Mouse (Mus musculus): Measurements from ENCODE around the gene Chuk. TPM values are rescaled to one million over a fixed set of nuclear protein-coding genes. Genes with fewer than 3 reads are reported as not detected.

Chuk gene
- total RNA-seq, 2 experiments from 2014 or later, result 27.6 to 28.1 TPM

GRCm38 (mm10) chr19:44108996-44109395 is 1.7 kb upstream of the Chuk start:
- intact Hi-C loops (cut with DNase I), result loop anchor here (5.0 kb wide), 1 partner anchor 37 kb away; no protein-coding TSS in a partner anchor
- no peak for DNase-seq (ENCODE audit: low spot score)

GRCm38 (mm10) chr19:44107661-44108521 is 611 bp upstream of the Chuk start:
- no peak for DNase-seq (ENCODE audit: low spot score)
- intact Hi-C loops (cut with DNase I), result loop anchor here (5.0 kb wide), 1 partner anchor 36 kb away; no protein-coding TSS in a partner anchor

GRCm38 (mm10) chr19:44104393-44104792 is 2.9 kb downstream of the Chuk start:
- no peak for DNase-seq (ENCODE audit: low spot score)
- intact Hi-C loops (cut with DNase I), result no loop called here

GRCm38 (mm10) chr19:44103001-44103400 is 4.3 kb downstream of the Chuk start:
- DNase-seq (ENCODE audit: low spot score), result no peak
- intact Hi-C loops (cut with DNase I), result no loop called here

GRCm38 (mm10) chr19:44100840-44101239 is 6.4 kb downstream of the Chuk start:
- DNase-seq (ENCODE audit: low spot score), result no peak
- intact Hi-C loops (cut with DNase I), result no loop called here

- intact Hi-C loops (cut with DNase I), result no loop called here
These were observed 21.0 kb downstream of the Chuk start for GRCm38 (mm10) chr19:44086278-44086677.

GRCm38 (mm10) chr19:44080920-44081319 is 26.4 kb downstream of the Chuk start:
- intact Hi-C loops (cut with DNase I), result no loop called here
- DNase-seq (ENCODE audit: low spot score), result no peak

More at GRCm38 (mm10) chr19:44086278-44086677, 21.0 kb downstream of the Chuk start:
- no peak for DNase-seq (ENCODE audit: low spot score)

GRCm38 (mm10) chr19:44080023-44080422 is 27.3 kb downstream of the Chuk start:
- DNase-seq (ENCODE audit: low spot score), result no peak
- intact Hi-C loops (cut with DNase I), result no loop called here

GRCm38 (mm10) chr19:44077024-44077423 is 30.3 kb downstream of the Chuk start:
- no peak for DNase-seq (ENCODE audit: low spot score)
- intact Hi-C loops (cut with DNase I), result no loop called here

- DNase-seq (ENCODE audit: low spot score), result no peak
- intact Hi-C loops (cut with DNase I), result no loop called here
These were observed 30.8 kb downstream of the Chuk start for GRCm38 (mm10) chr19:44076457-44076856.

GRCm38 (mm10) chr19:44074986-44075385 is 32.3 kb downstream of the Chuk start:
- intact Hi-C loops (cut with DNase I), result loop anchor here (5.0 kb wide), 1 partner anchor 32 kb away; the partner anchor contains the start of gene Chuk
- DNase-seq (ENCODE audit: low spot score), result no peak

GRCm38 (mm10) chr19:44071166-44071565 is 36.1 kb downstream of the Chuk start:
- intact Hi-C loops (cut with DNase I), result loop anchor here (5.0 kb wide), 1 partner anchor 36 kb away; the partner anchor contains the start of gene Chuk
- no peak for DNase-seq (ENCODE audit: low spot score)

GRCm38 (mm10) chr19:44069914-44070232 is 37.4 kb downstream of the Chuk start:
- intact Hi-C loops (cut with DNase I), result loop anchor here (5.0 kb wide), 1 partner anchor 37 kb away; the partner anchor contains the start of gene Chuk
- DNase-seq (ENCODE audit: low spot score), result no peak

- intact Hi-C loops (cut with DNase I), result no loop called here
- DNase-seq (ENCODE audit: low spot score), result peak; percentile 79
These were observed 38.0 kb downstream of the Chuk start, which contains the start of gene Erlin1 for GRCm38 (mm10) chr19:44069121-44069913. Gene Erlin1 (minus strand): TSS chr19:44069785.

GRCm38 (mm10) chr19:44068232-44068631 is 39.0 kb downstream of the Chuk start:
- intact Hi-C loops (cut with DNase I), result no loop called here
- DNase-seq (ENCODE audit: low spot score), result no peak

GRCm38 (mm10) chr19:44067323-44068049 is 39.8 kb downstream of the Chuk start:
- intact Hi-C loops (cut with DNase I), result no loop called here
- no peak for DNase-seq (ENCODE audit: low spot score)

GRCm38 (mm10) chr19:44064734-44065133 is 42.5 kb downstream of the Chuk start:
- intact Hi-C loops (cut with DNase I), result no loop called here
- DNase-seq (ENCODE audit: low spot score), result no peak

GRCm38 (mm10) chr19:44063773-44064172 is 43.5 kb downstream of the Chuk start:
- no peak for DNase-seq (ENCODE audit: low spot score)
- intact Hi-C loops (cut with DNase I), result no loop called here

GRCm38 (mm10) chr19:44060226-44060625 is 47.1 kb downstream of the Chuk start:
- intact Hi-C loops (cut with DNase I), result no loop called here
- no peak for DNase-seq (ENCODE audit: low spot score)
